Mouse (Mus musculus) forebrain, postnatal 0 days (tissue): ENCODE results near the gene Tbc1d14. TPM values are rescaled to one million over a fixed set of nuclear protein-coding genes. Genes with fewer than 3 reads are reported as not detected.
A peak's percentile ranks its signal among the peaks of the same experiment; 100 is the strongest.

Experiments
- ATAC-seq: fragments of 200-750 bp; cut with Nextera tagmentation; 2 replicates; pipeline ENCODE4 v1.8.0; 2017; ENCODE audit warnings: mild to moderate bottlenecking, moderate library complexity
- DNase-seq: peaks from one replicate; pipeline ENCODE4 v3.0.0-alpha.2; 2015
- H3K27ac ChIP-seq: fragments of 300-500 bp; sonication (generic); 2 replicates; pipeline ENCODE4 v1.5.1; 2014; ENCODE audit warnings: low read depth, mild to moderate bottlenecking, antibody characterized with exemption, low read length, moderate library complexity, mixed read lengths
- H3K27me3 ChIP-seq: fragments of 300-500 bp; sonication (generic); 2 replicates; pipeline ENCODE4 v1.6.1; 2014; ENCODE audit warnings: mild to moderate bottlenecking, low read length, mixed read lengths; ENCODE audit not compliant: insufficient read depth
- H3K36me3 ChIP-seq: fragments of 300-500 bp; sonication (generic); 2 replicates; pipeline ENCODE4 v1.6.1; 2014; ENCODE audit warnings: mild to moderate bottlenecking, moderate library complexity; ENCODE audit not compliant: insufficient read depth
- H3K4me1 ChIP-seq: fragments of 300-500 bp; sonication (generic); 2 replicates; pipeline ENCODE4 v1.6.1; 2014; ENCODE audit warnings: antibody characterized with exemption; ENCODE audit not compliant: insufficient read depth
- H3K4me2 ChIP-seq: fragments of 300-500 bp; sonication (generic); 2 replicates; pipeline ENCODE4 v1.6.1; 2014; ENCODE audit warnings: low read depth, mild to moderate bottlenecking, moderate library complexity
- H3K4me3 ChIP-seq: fragments of 300-500 bp; sonication (generic); 2 replicates; pipeline ENCODE4 v1.5.1; 2014; ENCODE audit warnings: low read depth, low read length, mixed read lengths
- H3K9ac ChIP-seq: fragments of 300-500 bp; sonication (generic); 2 replicates; pipeline ENCODE4 v1.6.1; 2014; ENCODE audit warnings: mild to moderate bottlenecking
- H3K9me3 ChIP-seq: fragments of 300-500 bp; sonication (generic); 2 replicates; pipeline ENCODE4 v1.6.1; 2016; ENCODE audit warnings: low read length
- CTCF ChIP-seq: sonication (generic); IDR thresholded peaks from 2 replicates; pipeline ENCODE4 v1.5.1; 2016; ENCODE audit warnings: antibody characterized with exemption, control low read depth, low read depth
- WGBS: fragments of 180-500 bp; shearing (Covaris S2); extraction: QIAGEN DNeasy Blood & Tissue Kit; methylation state at CpG from one replicate; pipeline ENCODE4 v1.1.7; 2014; 5-methylcytosine and 5-hydroxymethylcytosine counted together
- polyA plus RNA-seq: library from polyadenylated mRNA; unstranded; fragments of >200 nt; fragmentation: Nextera tagmentation; extraction: Ambion mirVana; gene quantifications from 2 replicates; pipeline ENCODE4 v1.2.1, GENCODE M21; 2015
- total RNA-seq: library from RNA; depleted of rRNA; stranded (reverse); fragments of >200 nt; gene quantifications from 2 replicates; pipeline ENCODE4 v1.2.3, GENCODE M21; 2014; rRNA removed

Gene Tbc1d14
- total RNA-seq: 28.1 and 29.0 TPM in 2 replicates
- 74.1 and 74.5 TPM in 2 replicates for polyA plus RNA-seq

DNA sequence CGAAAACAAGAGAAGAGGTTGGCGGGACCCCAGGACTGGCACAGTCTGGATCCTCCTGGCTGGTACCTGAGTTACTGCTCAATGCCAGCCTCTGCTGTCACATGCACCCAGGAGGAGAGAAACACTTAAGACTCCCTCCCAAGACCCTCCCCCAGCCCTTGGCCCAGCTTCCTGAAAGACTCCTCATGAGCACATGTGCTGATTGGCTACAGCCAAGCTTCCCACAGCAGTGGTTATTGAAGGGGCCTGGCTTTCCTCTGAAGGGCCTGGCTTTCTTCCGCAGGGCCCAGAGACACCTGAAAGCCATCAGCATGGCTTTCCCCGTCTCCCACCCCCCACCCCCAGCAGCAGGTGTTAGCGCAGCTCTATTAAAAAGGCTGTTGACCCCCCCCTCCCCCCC is at the start of gene Tbc1d14:
Tbc1d14 (minus strand) TSS at position 101 of the 400 bp plus-strand sequence.
- no peak within 1 kb of the TSS for H3K4me2 ChIP-seq
- no peak within 1 kb of the TSS for H3K27ac ChIP-seq
- WGBS: 85% methylated on average over 5 of the region's 5 CpGs
- DNase-seq: no peak
- H3K4me1 ChIP-seq: no peaks in the 10 kb centered on the region
- no peak for TF ChIP-seq CTCF
- H3K9ac ChIP-seq: no peak within 1 kb of the TSS
- H3K4me3 ChIP-seq: no peak within 1 kb of the TSS
- no peaks in the 10 kb centered on the region for H3K9me3 ChIP-seq
- no peak for ATAC-seq
- no peaks in the 10 kb centered on the region for H3K27me3 ChIP-seq
- H3K36me3 ChIP-seq: peaks cover 2% of the 10 kb centered on the region; the same call in 1 of the 2 replicates

DNA sequence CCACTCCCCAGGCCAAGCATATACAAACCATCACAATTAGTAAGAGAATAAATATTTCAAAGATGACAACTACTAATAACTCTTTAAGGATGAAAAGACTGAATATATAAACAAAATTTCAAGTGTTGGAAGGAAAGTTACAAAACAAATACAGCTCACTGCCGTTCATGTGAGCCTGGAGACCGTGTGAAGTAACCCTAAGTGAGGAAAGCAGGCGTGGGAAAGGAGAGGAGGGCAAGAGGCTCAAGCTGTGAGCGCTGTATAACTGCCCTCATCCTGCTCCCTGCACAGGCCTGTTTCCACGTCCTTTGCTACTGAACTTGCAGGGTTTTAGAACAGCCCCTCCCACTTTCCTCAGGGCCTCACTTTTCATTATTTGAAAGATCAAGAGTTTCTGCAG is 32.5 kb upstream of the Tbc1d14 start:
- H3K9me3 ChIP-seq: no peaks in the 10 kb centered on the region
- H3K27me3 ChIP-seq: no peaks in the 10 kb centered on the region
- 84% methylated on average over 5 of the region's 5 CpGs for WGBS
- H3K27ac ChIP-seq: no peak overlapping the region
- H3K4me1 ChIP-seq: no peaks in the 10 kb centered on the region
- no peak overlapping the region for H3K4me2 ChIP-seq
- DNase-seq: no peak
- H3K9ac ChIP-seq: no peak overlapping the region
- no peak for TF ChIP-seq CTCF
- peaks cover 5% of the 10 kb centered on the region; the same call in 1 of the 2 replicates for H3K36me3 ChIP-seq
- no peak for ATAC-seq
- H3K4me3 ChIP-seq: no peak overlapping the region

DNA sequence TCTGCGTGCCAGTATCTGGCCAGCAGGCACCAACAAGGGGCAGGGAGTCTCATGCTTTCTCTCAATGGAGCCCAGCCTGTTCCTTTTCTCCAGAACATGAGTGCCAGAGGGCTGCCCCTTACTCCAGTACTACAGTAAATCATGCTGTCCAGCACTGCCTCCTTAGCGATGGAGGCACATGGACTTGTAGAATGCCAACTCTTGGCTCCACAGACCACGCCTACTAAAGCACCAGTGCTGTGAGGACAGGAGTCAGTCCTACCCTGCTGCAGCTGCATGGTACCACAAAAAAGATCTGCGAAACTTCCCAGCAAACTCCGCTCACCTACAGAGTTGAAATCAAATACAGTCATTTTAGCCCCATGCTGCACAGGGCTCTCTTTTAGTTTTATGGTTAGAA is 30.6 kb upstream of the Tbc1d14 start:
- Histone ChIP-seq H3K9ac (no peak overlapping the region), H3K27ac (no peak overlapping the region), H3K27me3 (no peaks in the 10 kb centered on the region), H3K9me3 (no peaks in the 10 kb centered on the region), H3K4me2 (no peak overlapping the region), H3K36me3 (peaks cover 5% of the 10 kb centered on the region; the same call in 1 of the 2 replicates), H3K4me3 (no peak overlapping the region), H3K4me1 (no peaks in the 10 kb centered on the region)
- DNase-seq (no peak), ATAC-seq (no peak)
- TF ChIP-seq CTCF: no peak
- WGBS: 95% methylated on average over 5 of the region's 5 CpGs

DNA sequence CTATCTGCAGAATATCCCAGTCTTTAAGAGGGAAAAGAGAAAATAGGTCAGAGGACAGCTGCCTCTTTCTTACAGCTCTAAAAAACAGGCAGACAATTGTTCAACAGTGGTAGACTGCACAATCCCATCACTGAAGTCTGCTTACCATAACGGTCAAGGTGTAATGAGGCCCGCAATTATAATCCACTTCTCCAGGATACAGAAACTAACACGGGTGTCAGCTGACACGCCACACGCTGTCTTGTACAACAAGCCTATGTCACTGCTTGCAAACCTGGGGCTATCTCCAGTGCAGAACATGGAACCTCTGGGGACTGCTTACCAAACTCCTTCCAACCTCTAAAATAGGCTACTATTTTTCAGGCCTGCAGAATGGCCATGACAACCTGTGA is 28.0 kb upstream of the Tbc1d14 start:
- Histone ChIP-seq H3K9me3 (no peaks in the 10 kb centered on the region), H3K9ac (no peak overlapping the region), H3K4me1 (no peaks in the 10 kb centered on the region), H3K27me3 (no peaks in the 10 kb centered on the region), H3K4me2 (no peak overlapping the region), H3K4me3 (no peak overlapping the region), H3K36me3 (peaks cover 13% of the 10 kb centered on the region), H3K27ac (no peak overlapping the region)
- TF ChIP-seq CTCF: no peak
- ATAC-seq: no peak
- 82% methylated on average over 5 of the region's 5 CpGs for WGBS
- no peak for DNase-seq

DNA sequence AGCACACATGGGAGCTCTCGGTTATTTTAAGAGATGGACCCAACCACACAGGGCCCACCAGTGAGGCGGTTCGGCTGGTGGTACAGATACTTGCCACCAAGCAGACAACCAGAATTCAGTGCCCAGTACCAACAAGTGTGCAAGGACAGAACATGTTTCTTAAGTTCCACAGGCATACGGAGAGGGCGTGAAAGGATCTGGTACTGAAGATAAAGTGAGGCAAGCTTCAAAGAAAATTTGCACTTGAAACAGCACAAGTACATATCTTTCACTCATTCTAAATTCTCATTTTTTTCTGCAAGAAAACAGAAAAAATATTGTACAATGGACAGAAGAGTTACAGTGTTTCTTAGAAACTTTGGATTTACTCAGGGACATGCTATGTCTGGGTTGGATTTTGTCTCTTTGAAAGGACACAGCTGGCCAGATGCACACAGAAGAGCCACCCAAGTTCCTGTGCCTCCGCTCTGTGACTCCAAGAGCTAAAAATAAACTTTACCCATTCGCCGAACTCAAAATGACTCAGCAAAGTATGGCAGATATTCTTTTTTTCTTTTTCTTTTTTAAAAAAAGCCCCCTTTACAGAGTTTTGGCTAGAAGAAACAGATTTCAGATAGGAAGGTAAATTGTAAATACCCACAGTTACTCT is 27.5 kb upstream of the Tbc1d14 start:
- H3K9ac ChIP-seq: no peak overlapping the region
- H3K4me1 ChIP-seq: no peaks in the 10 kb centered on the region
- no peak for DNase-seq
- H3K36me3 ChIP-seq: peaks cover 18% of the 10 kb centered on the region
- no peak for TF ChIP-seq CTCF
- no peak for ATAC-seq
- 75% methylated on average over 8 of the region's 8 CpGs for WGBS
- no peak overlapping the region for H3K4me3 ChIP-seq
- H3K4me2 ChIP-seq: no peak overlapping the region
- no peaks in the 10 kb centered on the region for H3K9me3 ChIP-seq
- H3K27ac ChIP-seq: no peak overlapping the region
- no peaks in the 10 kb centered on the region for H3K27me3 ChIP-seq

DNA sequence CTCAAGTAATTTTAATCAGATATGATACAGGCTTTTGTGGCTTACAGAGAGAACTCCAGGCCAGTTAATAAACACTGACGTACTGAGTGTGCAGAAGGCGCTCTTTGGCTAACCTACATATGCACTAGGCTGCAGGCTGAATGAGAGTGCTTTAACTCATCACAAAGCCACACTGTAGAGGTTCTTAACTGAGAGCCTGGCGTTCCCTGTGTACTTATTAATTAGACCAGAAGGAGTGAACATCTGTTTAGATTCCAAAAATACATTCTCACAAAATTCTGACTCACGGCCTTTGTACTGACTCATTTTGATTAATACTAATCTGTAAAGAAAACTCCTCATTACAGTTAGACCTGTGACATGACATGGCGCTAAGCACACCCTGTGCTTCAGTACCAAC is 25.8 kb upstream of the Tbc1d14 start:
- no peak for TF ChIP-seq CTCF
- Histone ChIP-seq H3K9ac (no peak overlapping the region), H3K4me1 (no peaks in the 10 kb centered on the region), H3K4me3 (no peak overlapping the region), H3K27ac (no peak overlapping the region), H3K4me2 (no peak overlapping the region), H3K27me3 (no peaks in the 10 kb centered on the region), H3K9me3 (no peaks in the 10 kb centered on the region), H3K36me3 (peaks cover 34% of the 10 kb centered on the region)
- 70% methylated on average over 5 of the region's 5 CpGs for WGBS
- ATAC-seq (0 out of 2 replicates have a peak, but pooled peaks have one; percentile 18), DNase-seq (no peak)

DNA sequence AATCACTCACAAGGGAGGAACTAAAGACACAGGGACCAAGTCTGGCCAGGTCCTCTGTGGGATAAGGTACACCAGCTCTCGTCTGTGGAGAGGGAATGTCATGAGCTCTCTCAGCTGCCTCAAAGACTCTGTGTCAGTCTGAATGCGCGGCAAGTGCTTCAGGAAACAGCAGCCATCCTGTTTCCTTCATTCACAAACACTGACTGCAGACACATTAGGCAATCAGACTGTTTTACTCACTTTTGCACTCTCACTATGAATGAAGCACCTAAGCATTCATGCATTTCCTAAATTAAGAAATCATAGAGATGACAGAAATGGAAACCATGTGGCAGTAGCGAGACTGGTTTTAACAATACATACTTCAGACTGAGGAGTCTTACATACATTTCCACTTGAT is 25.3 kb upstream of the Tbc1d14 start:
- Histone ChIP-seq H3K4me3 (no peak overlapping the region), H3K27ac (no peak overlapping the region), H3K27me3 (no peaks in the 10 kb centered on the region), H3K4me1 (no peaks in the 10 kb centered on the region), H3K36me3 (peaks cover 39% of the 10 kb centered on the region), H3K9ac (no peak overlapping the region), H3K9me3 (no peaks in the 10 kb centered on the region), H3K4me2 (no peak overlapping the region)
- no peak for ATAC-seq
- no peak for TF ChIP-seq CTCF
- 82% methylated on average over 4 of the region's 4 CpGs for WGBS
- no peak for DNase-seq
